Mouse (Mus musculus): ENCODE data around the gene Dapk2. TPM values are rescaled to one million over a fixed set of nuclear protein-coding genes. Genes with fewer than 3 reads are reported as not detected.
"Not testable (repeated sequence)": the region's sequence is repeated elsewhere in the genome, so short reads cannot be mapped to it uniquely, and the experiment has no call there.

Dapk2 gene
- polyA plus RNA-seq, 1 experiment, result 10.8 TPM

- Histone ChIP-seq H3K27me3 (ENCODE audit: control insufficient read depth) (no peaks in the 10 kb centered on the region; the same call in 1 of the 2 replicates), H3K4me3 (replicated peaks) (no peak overlapping the region), H3K9me3 (ENCODE audit: control insufficient read depth, low read length) (peaks cover 4% of the 10 kb centered on the region), H3K4me1 (ENCODE audit: control insufficient read depth) (peaks cover 27% of the 10 kb centered on the region), H3K36me3 (ENCODE audit: control insufficient read depth) (no peaks in the 10 kb centered on the region)
- TF ChIP-seq GATA1 (IDR thresholded peaks at IDR 0.05; ENCODE audit: low read length) (no peak), TAL1 (IDR thresholded peaks at IDR 0.05; ENCODE audit: low read length) (no peak)
Measured at GRCm38 (mm10) chr9:66280496-66280895, 122.5 kb downstream of the Dapk2 start.

- Histone ChIP-seq H3K4me3 (replicated peaks) (no peak overlapping the region), H3K4me1 (ENCODE audit: control insufficient read depth) (peaks cover 19% of the 10 kb centered on the region)
- TF ChIP-seq GATA1 (IDR thresholded peaks at IDR 0.05; ENCODE audit: low read length), result no peak
- no peak for TF ChIP-seq TAL1 (IDR thresholded peaks at IDR 0.05; ENCODE audit: low read length)
Measured at GRCm38 (mm10) chr9:66281501-66281951, 123.5 kb downstream of the Dapk2 start.

GRCm38 (mm10) chr9:66282582-66282981, 124.6 kb downstream of the Dapk2 start:
- H3K4me1 ChIP-seq (ENCODE audit: control insufficient read depth), result peaks cover 10% of the 10 kb centered on the region
- TF ChIP-seq GATA1 (IDR thresholded peaks at IDR 0.05; ENCODE audit: low read length), result no peak
- TF ChIP-seq TAL1 (IDR thresholded peaks at IDR 0.05; ENCODE audit: low read length), result no peak
- H3K27me3 ChIP-seq (ENCODE audit: control insufficient read depth), result no peaks in the 10 kb centered on the region; the same call in 1 of the 2 replicates
- peaks cover 4% of the 10 kb centered on the region for H3K9me3 ChIP-seq (ENCODE audit: control insufficient read depth, low read length)
- H3K4me3 ChIP-seq (replicated peaks), result no peak overlapping the region
- no peaks in the 10 kb centered on the region for H3K36me3 ChIP-seq (ENCODE audit: control insufficient read depth)

More at GRCm38 (mm10) chr9:66281501-66281951, 123.5 kb downstream of the Dapk2 start:
- Histone ChIP-seq H3K27me3 (ENCODE audit: control insufficient read depth) (no peaks in the 10 kb centered on the region; the same call in 1 of the 2 replicates), H3K36me3 (ENCODE audit: control insufficient read depth) (no peaks in the 10 kb centered on the region), H3K9me3 (ENCODE audit: control insufficient read depth, low read length) (peaks cover 4% of the 10 kb centered on the region)

- peaks cover 10% of the 10 kb centered on the region for H3K4me1 ChIP-seq (ENCODE audit: control insufficient read depth)
- TF ChIP-seq GATA1 (IDR thresholded peaks at IDR 0.05; ENCODE audit: low read length) (no peak), TAL1 (IDR thresholded peaks at IDR 0.05; ENCODE audit: low read length) (no peak)
- H3K27me3 ChIP-seq (ENCODE audit: control insufficient read depth), result no peaks in the 10 kb centered on the region; the same call in 1 of the 2 replicates
- H3K4me3 ChIP-seq (replicated peaks), result no peak overlapping the region
- H3K36me3 ChIP-seq (ENCODE audit: control insufficient read depth), result no peaks in the 10 kb centered on the region
- H3K9me3 ChIP-seq (ENCODE audit: control insufficient read depth, low read length), result peaks cover 4% of the 10 kb centered on the region
Measured at GRCm38 (mm10) chr9:66283565-66284203, 125.7 kb downstream of the Dapk2 start.

DNA sequence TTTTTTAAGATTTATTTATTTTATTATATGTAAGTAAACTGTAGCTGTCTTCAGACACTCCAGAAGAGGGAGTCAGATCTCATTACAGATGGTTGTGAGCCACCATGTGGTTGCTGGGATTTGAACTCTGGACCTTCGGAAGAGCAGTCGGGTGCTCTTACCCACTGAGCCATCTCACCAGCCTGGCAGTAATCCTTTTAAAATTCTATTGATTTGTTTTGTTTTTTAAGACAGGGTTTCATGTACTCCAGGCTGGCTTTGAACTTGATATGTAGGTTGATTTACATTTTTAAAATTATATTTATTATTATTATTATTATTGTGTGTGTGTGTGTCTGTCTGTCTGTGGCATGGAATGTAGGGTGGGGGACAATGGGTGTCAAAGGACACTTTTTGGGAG, 127.2 kb downstream of the Dapk2 start:
- H3K4me3 ChIP-seq (replicated peaks); H3K9me3 ChIP-seq (ENCODE audit: control insufficient read depth, low read length); H3K27me3 ChIP-seq (ENCODE audit: control insufficient read depth); H3K36me3 ChIP-seq (ENCODE audit: control insufficient read depth): not testable (repeated sequence)
- H3K4me1 ChIP-seq (ENCODE audit: control insufficient read depth), result peaks cover 10% of the 10 kb centered on the region

DNA sequence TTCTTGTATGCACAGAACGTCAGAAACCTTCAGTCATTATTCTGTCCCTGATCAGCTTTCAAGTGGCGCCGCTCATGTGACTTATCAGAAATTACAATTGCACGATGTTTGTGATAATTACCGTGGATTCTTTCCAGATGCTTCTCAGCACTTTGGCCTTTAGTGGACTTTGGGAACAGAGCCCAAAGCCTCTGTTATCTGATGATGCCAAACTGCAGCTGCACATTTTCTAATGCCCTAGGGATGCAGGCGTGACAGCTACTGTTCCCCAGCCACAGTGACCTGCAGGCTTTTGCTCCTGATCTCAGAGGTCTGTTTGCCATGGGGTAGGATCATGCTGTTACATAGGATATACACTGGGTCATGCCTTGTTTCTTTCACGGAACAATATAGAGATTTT, 127.9 kb downstream of the Dapk2 start:
- Histone ChIP-seq H3K27me3 (ENCODE audit: control insufficient read depth) (no peaks in the 10 kb centered on the region), H3K9me3 (ENCODE audit: control insufficient read depth, low read length) (peaks cover 4% of the 10 kb centered on the region), H3K4me1 (ENCODE audit: control insufficient read depth) (peaks cover 10% of the 10 kb centered on the region), H3K4me3 (replicated peaks) (no peak overlapping the region), H3K36me3 (ENCODE audit: control insufficient read depth) (no peaks in the 10 kb centered on the region)
- no peak for TF ChIP-seq GATA1 (IDR thresholded peaks at IDR 0.05; ENCODE audit: low read length)
- TF ChIP-seq TAL1 (IDR thresholded peaks at IDR 0.05; ENCODE audit: low read length), result no peak

DNA sequence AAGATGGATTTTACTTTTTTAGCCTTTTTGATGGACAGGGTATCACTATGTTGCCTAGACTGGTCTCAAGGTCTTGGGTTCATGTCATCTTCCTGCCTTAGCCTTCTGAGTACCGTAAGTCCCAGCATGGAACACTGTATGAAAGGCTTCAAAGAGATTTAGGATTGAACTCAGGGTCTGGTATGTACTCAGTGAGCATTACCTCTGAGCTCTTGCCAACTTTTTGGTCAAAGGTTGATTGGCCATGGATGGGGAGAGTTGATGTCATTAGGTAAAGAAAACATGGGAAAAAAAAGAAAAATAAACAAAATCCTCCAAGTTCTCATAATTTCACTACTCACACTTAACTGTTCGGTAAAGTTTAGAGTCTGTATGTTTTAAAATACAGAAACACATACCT, 132.7 kb downstream of the Dapk2 start:
- peaks cover 13% of the 10 kb centered on the region for H3K4me1 ChIP-seq (ENCODE audit: control insufficient read depth)
- no peaks in the 10 kb centered on the region for H3K27me3 ChIP-seq (ENCODE audit: control insufficient read depth)
- no peak for TF ChIP-seq GATA1 (IDR thresholded peaks at IDR 0.05; ENCODE audit: low read length)
- no peak for TF ChIP-seq TAL1 (IDR thresholded peaks at IDR 0.05; ENCODE audit: low read length)
- no peak overlapping the region for H3K4me3 ChIP-seq (replicated peaks)
- H3K9me3 ChIP-seq (ENCODE audit: control insufficient read depth, low read length), result no peaks in the 10 kb centered on the region
- H3K36me3 ChIP-seq (ENCODE audit: control insufficient read depth), result no peaks in the 10 kb centered on the region

DNA sequence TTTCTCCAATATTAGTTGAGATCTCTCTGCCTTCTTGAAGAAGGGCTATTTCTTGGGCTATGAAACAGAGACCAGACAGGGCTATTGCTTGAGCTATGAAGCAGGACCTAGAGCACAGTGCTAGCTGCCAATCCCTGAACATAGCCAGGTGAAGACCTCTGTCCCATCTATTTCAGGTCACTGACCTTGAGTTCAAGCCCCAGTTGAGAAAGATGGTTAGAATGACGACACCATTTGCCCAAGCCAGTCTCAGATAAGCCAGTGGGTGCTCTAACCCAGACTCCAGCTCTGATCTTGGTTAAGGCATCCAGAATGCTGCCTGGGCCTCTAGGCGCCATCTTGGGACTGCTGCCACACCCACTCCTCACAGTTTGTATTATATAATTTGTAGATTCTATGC, 135.3 kb downstream of the Dapk2 start:
- no peaks in the 10 kb centered on the region; the same call in 1 of the 2 replicates for H3K27me3 ChIP-seq (ENCODE audit: control insufficient read depth)
- TF ChIP-seq TAL1 (IDR thresholded peaks at IDR 0.05; ENCODE audit: low read length), result no peak
- no peak for TF ChIP-seq GATA1 (IDR thresholded peaks at IDR 0.05; ENCODE audit: low read length)
- peaks cover 14% of the 10 kb centered on the region for H3K4me1 ChIP-seq (ENCODE audit: control insufficient read depth)
- H3K9me3 ChIP-seq (ENCODE audit: control insufficient read depth, low read length), result no peaks in the 10 kb centered on the region
- no peaks in the 10 kb centered on the region for H3K36me3 ChIP-seq (ENCODE audit: control insufficient read depth)
- H3K4me3 ChIP-seq (replicated peaks), result no peak overlapping the region

- H3K36me3 ChIP-seq (ENCODE audit: control insufficient read depth), result no peaks in the 10 kb centered on the region
- H3K4me1 ChIP-seq (ENCODE audit: control insufficient read depth), result peaks cover 14% of the 10 kb centered on the region
- H3K9me3 ChIP-seq (ENCODE audit: control insufficient read depth, low read length), result no peaks in the 10 kb centered on the region
- no peak overlapping the region for H3K4me3 ChIP-seq (replicated peaks)
- no peaks in the 10 kb centered on the region; the same call in 1 of the 2 replicates for H3K27me3 ChIP-seq (ENCODE audit: control insufficient read depth)
- TF ChIP-seq TAL1 (IDR thresholded peaks at IDR 0.05; ENCODE audit: low read length), result no peak
- no peak for TF ChIP-seq GATA1 (IDR thresholded peaks at IDR 0.05; ENCODE audit: low read length)
Measured at GRCm38 (mm10) chr9:66294227-66294626, 136.2 kb downstream of the Dapk2 start.
